Mouse (Mus musculus): Measurements from ENCODE around the gene Cd300e. TPM values are rescaled to one million over a fixed set of nuclear protein-coding genes. Genes with fewer than 3 reads are reported as not detected.

The Cd300e gene
- polyA plus RNA-seq, 1 experiment, result not detected

Other genes with a start within 250 kb of the Cd300e start
- 5.4 and 8.4 TPM in 2 replicates for gene Gprc5c, start 211.0 kb downstream of the Cd300e start, polyA plus RNA-seq (2012; ENCODE audit: insufficient read depth, insufficient read length, missing spikeins)
- 0.58 and 1.1 TPM in 2 replicates for gene Cd300a, start 172.1 kb downstream of the Cd300e start, polyA plus RNA-seq (2012; ENCODE audit: insufficient read depth, insufficient read length, missing spikeins)
- 0.58 and 1.1 TPM in 2 replicates for gene Cd300lb, start 127.8 kb downstream of the Cd300e start, polyA plus RNA-seq (2012; ENCODE audit: insufficient read depth, insufficient read length, missing spikeins)
- gene Cd300c, start 93.0 kb downstream of the Cd300e start, polyA plus RNA-seq (2012; ENCODE audit: insufficient read depth, insufficient read length, missing spikeins), result not detected in 2 replicates
- gene Cd300ld, start 72.3 kb downstream of the Cd300e start, polyA plus RNA-seq (2012; ENCODE audit: insufficient read depth, insufficient read length, missing spikeins), result 2.3 and 6.2 TPM in 2 replicates
- 1.7 and 2.1 TPM in 2 replicates for gene Cd300c2, start 60.3 kb downstream of the Cd300e start, polyA plus RNA-seq (2012; ENCODE audit: insufficient read depth, insufficient read length, missing spikeins)
- not detected in 2 replicates for gene Cd300ld2, start 46.0 kb downstream of the Cd300e start, polyA plus RNA-seq (2012; ENCODE audit: insufficient read depth, insufficient read length, missing spikeins)
- 3.8 TPM in 1 of 2 replicates, not detected in the other for gene Cd300ld4, start 35.2 kb downstream of the Cd300e start, polyA plus RNA-seq (2012; ENCODE audit: insufficient read depth, insufficient read length, missing spikeins)
- gene Cd300ld5, start 24.4 kb downstream of the Cd300e start, polyA plus RNA-seq (2012; ENCODE audit: insufficient read depth, insufficient read length, missing spikeins), result 1.5 and 3.8 TPM in 2 replicates
- gene Cd300ld3, start 13.8 kb downstream of the Cd300e start, polyA plus RNA-seq (2012; ENCODE audit: insufficient read depth, insufficient read length, missing spikeins), result 5.7 and 13.3 TPM in 2 replicates
- 0.79 and 1.2 TPM in 2 replicates for gene Rab37, start 29.3 kb upstream of the Cd300e start, polyA plus RNA-seq (2012; ENCODE audit: insufficient read depth, insufficient read length, missing spikeins)
- 0.28 TPM in 1 of 2 replicates, not detected in the other for gene Cd300lf, start 71.8 kb upstream of the Cd300e start, polyA plus RNA-seq (2012; ENCODE audit: insufficient read depth, insufficient read length, missing spikeins)
- 5.3 and 5.9 TPM in 2 replicates for gene Slc9a3r1, start 101.2 kb upstream of the Cd300e start, polyA plus RNA-seq (2012; ENCODE audit: insufficient read depth, insufficient read length, missing spikeins)
- 8.5 and 8.8 TPM in 2 replicates for gene Tmem104, start 125.3 kb upstream of the Cd300e start, polyA plus RNA-seq (2012; ENCODE audit: insufficient read depth, insufficient read length, missing spikeins)
- 20.9 and 29.3 TPM in 2 replicates for gene Nat9, start 125.7 kb upstream of the Cd300e start, polyA plus RNA-seq (2012; ENCODE audit: insufficient read depth, insufficient read length, missing spikeins)
- not detected in 2 replicates for gene Grin2c, start 205.1 kb upstream of the Cd300e start, polyA plus RNA-seq (2012; ENCODE audit: insufficient read depth, insufficient read length, missing spikeins)
- 10.9 and 12.7 TPM in 2 replicates for gene Fdxr, start 214.9 kb upstream of the Cd300e start, polyA plus RNA-seq (2012; ENCODE audit: insufficient read depth, insufficient read length, missing spikeins)
- gene Fads6, start 235.5 kb upstream of the Cd300e start, polyA plus RNA-seq (2012; ENCODE audit: insufficient read depth, insufficient read length, missing spikeins), result 0.40 and 0.67 TPM in 2 replicates
- gene Otop2, start 245.0 kb upstream of the Cd300e start, polyA plus RNA-seq (2012; ENCODE audit: insufficient read depth, insufficient read length, missing spikeins), result not detected in 2 replicates

All from brown adipose tissue, adult 24 weeks (tissue).